Mouse (Mus musculus): ENCODE measurements around the gene Lifr.

Lifr gene

GRCm38 (mm10) chr15:7154737-7155090 lies 64.3 kb downstream of the Lifr start:
- in situ Hi-C loops (cut with MboI, MseI): no loop called here

DNA sequence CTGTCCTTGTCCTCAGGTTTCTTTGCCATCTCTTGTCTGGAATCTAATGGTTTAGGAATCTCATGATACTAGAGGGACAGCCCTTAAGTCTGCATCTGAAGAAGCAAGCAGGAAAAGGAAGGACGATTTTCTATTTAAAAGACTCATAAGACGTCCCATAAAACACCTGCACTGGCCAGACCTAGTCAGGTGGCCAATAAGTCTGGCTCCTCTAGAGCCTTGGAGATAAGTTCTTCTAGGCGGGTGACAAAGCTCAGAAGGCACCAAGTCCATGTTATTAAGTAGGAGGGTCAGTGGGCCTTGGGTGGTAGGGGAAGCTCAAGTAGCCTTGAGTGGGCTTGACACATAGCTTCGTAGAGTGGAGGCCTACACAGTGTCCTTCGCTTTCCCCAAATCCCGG lies 67.2 kb downstream of the Lifr start:
- in situ Hi-C loops (cut with MboI, MseI): no loop called here

- in situ Hi-C loops (cut with MboI, MseI): no loop called here
Observed at GRCm38 (mm10) chr15:7159869-7160268, 69.5 kb downstream of the Lifr start.

DNA sequence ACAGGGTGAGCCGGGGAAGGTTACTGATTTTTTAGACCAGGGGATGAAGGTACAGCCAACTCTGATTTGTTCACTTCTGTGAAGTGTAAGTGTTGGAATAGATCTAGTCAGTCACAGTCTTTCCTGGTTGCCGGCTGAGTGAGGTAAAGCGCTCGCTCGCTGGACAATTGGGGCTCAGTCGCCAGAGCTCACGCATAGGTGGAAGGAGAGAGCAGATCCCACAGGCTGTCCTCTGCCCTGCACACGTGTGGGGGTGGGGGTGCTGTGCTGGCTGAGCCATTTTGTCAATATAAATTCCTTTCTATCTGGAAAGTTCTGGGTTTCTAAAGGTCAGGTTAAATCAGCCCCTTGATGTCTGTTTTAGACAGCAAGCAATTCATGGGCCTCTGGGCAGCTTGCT lies 69.9 kb downstream of the Lifr start:
- in situ Hi-C loops (cut with MboI, MseI): no loop called here

GRCm38 (mm10) chr15:7163851-7164250 lies 73.4 kb downstream of the Lifr start:
- in situ Hi-C loops (cut with MboI, MseI): no loop called here

DNA sequence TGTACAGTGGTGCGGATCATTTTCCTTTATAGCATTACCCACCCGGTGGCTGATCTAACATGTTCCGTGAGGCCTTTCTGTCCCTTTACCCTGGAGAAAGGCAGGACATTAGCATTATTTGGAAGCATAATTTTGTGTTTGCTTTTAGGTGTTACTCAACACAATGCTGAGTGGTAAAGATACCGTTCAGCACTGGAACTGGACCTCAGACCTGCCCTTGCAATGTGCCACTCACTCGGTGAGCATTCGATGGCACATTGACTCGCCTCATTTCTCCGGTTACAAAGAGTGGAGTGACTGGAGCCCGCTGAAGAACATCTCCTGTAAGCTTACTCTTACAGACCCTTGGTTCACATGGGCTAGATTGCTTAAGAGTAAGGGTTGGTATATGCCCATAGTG lies 76.3 kb downstream of the Lifr start:
- in situ Hi-C loops (cut with MboI, MseI): no loop called here

DNA sequence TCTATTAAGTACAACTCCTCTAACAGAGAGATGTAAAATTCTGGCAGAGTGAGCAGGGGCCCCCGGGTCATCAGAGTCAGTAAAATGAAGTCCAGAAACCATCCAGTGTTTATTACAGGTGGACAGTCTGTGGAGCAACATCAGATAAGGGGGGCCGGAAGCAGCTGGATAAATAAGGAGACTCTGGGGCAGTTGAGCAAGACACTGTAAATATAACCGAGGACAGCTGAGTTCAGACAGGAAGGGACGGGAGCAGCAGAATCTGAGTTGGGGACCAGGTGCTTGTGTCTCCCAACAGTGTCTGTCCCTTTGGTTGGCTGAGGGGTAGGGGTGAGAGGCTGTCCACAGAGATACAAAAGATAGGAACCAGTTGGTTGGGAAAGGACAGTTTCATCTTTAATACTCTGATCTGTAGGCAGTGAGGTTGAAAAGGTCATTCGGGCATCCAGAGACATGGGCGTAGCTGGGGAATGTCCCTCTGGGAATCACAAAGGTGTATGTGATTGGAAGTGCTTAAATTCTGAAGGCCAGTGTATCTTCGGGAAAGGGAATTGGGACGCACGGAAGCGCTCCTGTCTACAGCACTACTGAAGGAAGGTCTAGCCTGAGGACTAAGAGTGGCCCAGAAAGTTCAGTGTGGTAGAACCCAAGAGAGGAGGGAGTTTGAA lies 77.0 kb downstream of the Lifr start:
- in situ Hi-C loops (cut with MboI, MseI): no loop called here

GRCm38 (mm10) chr15:7167906-7168532 lies 77.6 kb downstream of the Lifr start:
- in situ Hi-C loops (cut with MboI, MseI): no loop called here

DNA sequence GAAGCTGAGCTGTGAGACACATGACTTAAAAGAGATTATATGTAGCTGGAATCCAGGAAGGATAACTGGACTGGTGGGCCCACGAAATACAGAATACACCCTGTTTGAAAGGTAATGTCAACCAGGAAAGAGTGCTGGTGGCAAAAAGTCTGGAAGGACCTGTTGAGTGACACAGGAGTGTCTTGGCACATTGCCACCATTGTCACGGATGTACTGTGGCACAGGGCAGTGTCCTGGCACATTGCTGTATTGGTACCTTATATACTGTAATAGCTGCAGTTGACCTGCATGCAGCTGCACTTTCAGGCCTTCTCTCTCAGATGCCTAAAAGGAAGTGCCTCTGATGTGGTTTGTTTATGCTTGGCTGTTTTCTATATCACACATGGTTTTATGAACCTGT lies 82.5 kb downstream of the Lifr start:
- in situ Hi-C loops (cut with MboI, MseI): no loop called here

DNA sequence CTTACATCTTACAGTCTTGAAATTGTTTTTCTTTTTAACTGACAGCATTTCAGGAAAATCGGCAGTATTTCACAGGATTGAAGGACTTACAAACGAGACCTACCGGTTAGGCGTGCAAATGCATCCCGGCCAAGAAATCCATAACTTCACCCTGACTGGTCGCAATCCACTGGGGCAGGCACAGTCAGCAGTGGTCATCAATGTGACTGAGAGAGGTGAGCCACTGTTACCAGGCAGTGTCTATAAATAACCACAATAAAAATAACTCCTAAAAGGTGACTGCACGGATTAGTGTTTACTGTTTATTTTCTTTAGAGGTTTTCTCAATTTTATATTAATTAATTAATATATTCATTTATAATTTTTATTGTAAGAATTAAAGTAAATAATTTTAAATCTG lies 82.9 kb downstream of the Lifr start:
- in situ Hi-C loops (cut with MboI, MseI): no loop called here

- in situ Hi-C loops (cut with MboI, MseI): no loop called here
Observed at GRCm38 (mm10) chr15:7173776-7174175, 83.4 kb downstream of the Lifr start.

DNA sequence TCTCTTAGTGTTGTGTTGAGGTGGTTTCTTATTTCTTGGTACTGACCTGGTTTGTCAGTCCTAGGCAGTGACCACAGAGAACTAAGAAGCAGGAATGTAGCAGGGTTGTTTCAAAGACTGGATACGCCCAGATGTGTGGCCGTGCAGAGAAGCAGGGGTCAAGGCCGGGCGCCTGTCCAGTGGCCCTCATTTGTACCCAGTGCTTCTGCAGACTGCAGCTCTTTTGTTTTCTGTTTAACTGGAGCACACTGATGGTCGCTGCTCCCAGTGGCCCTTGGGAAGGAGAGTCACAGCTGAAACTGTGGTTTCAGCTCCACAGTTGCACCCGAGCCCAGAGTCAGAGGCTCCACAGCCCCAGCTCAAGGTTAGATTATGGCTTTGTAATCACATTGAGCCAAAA lies 90.2 kb downstream of the Lifr start:
- in situ Hi-C loops (cut with MboI, MseI): no loop called here

DNA sequence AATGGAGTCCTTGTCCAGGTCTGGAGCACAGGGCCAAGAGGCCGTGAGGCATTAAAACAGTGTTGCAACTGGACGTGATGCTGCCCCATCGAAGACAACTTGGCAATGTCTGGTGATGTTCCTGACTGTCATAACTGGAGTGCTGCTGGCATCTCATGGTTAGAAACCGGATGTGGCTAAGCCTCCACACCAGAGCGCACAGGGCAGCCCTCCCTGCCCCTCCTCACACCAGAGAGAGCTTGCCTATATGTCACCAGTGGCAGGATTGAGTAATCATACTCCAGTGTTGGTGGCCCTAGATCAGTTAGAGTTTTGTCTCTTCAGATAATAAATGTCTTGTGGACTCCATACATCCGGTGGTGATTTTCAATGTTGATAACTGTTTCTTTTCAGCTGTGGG lies 97.3 kb downstream of the Lifr start:
- in situ Hi-C loops (cut with MboI, MseI): no loop called here

DNA sequence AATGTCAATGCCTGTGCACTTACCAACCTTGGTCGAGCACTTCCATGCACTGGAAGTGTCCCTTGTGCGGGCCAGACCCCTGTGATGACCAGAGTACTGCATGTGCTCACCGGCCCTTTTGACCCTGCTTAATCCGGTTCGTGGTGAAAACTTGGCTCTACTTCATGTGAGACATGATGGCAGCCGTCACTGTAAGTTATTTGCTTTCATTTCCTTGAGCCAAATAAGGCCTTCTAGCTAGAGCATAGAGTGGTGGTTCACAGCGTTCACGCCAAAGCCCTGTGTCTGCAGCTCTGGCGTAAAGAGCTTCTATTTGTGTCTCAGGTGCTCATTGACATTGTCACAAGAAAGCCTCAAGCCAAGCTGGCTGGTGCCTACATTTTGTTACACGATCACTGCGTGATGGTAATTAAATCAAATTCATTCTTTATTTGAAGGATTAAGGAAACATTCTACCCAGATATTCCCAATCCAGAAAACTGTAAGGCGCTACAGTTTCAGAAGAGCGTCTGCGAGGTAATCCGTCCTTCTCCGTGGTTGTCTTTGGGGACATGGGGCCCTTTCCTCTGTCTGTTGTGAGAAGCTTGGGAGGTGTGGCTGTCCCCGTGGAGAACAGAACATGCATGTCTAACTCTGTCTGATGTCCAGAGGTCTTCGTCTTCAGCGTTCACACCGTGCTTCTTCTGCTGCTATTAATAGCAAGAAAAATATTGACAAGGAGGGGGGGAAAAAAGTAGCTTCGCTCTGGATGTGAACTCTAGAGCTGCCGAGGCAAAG lies 99.5 kb downstream of the Lifr start:
- in situ Hi-C loops (cut with MboI, MseI): no loop called here

- in situ Hi-C loops (cut with MboI, MseI): no loop called here
Observed at GRCm38 (mm10) chr15:7191074-7191473, 100.7 kb downstream of the Lifr start.

DNA sequence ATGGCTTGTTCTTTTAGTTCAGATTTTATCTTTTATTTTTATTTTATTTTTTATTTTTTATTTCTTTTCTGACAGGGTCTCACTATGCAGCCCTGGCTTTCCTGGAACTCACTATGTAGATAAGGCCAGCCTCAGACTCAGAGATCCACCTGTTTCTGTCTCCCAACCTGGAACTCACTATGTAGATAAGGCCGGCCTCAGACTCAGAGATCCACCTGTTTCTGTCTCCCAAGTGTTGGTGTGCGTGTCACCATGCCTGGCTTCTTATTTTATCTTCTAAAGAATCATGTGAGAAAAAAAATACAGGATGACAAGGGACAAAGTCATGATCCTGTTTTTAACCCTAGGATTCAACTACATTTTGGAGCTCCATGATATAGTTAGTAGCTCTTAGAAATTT lies 102.2 kb downstream of the Lifr start:
- in situ Hi-C loops (cut with MboI, MseI): no loop called here

- in situ Hi-C loops (cut with MboI, MseI): no loop called here
Observed at GRCm38 (mm10) chr15:7194147-7194720, 103.8 kb downstream of the Lifr start.

DNA sequence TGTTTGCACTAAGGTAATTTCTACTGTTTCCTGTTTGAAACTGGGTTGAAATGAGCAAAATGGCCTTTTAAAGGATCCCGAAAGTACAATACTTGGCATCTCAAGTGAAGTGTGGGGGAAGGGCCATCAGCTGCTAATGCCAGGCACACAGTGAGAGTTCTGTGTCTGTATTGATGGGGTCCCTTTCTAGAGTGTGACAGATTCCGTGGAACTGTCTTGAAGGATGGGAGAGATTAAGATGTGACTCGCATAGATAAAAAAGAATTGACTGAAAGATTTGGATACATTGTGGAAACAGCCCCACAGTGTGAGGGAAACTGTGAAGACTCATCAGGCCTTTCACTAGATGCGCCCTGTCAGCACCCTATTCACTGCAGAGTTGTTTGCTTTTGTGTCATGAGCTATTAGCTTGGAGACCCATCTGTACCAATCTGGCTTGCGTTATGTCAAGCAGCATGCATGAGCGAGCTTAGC lies 104.4 kb downstream of the Lifr start:
- in situ Hi-C loops (cut with MboI, MseI): no loop called here

GRCm38 (mm10) chr15:7197652-7198445 lies 107.4 kb downstream of the Lifr start:
- in situ Hi-C loops (cut with MboI, MseI): no loop called here

DNA sequence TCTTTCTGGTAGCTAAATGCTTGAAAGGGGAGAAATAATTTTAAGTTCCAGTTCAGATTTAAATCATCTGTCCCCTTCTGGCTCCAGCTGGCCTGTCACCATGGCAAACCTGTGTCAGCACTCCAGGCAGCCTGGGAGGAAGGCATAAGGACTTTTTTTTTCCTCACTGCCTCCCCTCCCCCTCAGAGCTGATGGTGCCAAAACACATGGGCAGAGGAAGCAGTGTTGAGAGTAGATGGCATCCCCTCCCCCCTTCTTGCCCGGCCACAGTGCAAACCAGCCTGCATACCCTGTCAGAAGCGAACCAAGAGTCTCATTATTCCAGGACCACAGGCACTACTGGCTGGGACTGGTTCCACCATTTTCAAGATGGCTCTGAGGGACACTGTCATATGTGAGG lies 108.4 kb downstream of the Lifr start:
- in situ Hi-C loops (cut with MboI, MseI): no loop called here

GRCm38 (mm10) chr15:7200286-7200685 lies 109.9 kb downstream of the Lifr start:
- in situ Hi-C loops (cut with MboI, MseI): no loop called here

Measured in T-helper 1 cell (primary cell).